Mouse (Mus musculus): Measurements from ENCODE around the gene Thap7. TPM values are rescaled to one million over a fixed set of nuclear protein-coding genes. Genes with fewer than 3 reads are reported as not detected.
"Not testable (repeated sequence)": the region's sequence is repeated elsewhere in the genome, so short reads cannot be mapped to it uniquely, and the experiment has no call there.

The Thap7 gene
- polyA plus RNA-seq, 1 experiment from 2014 or later = 47.6 TPM

GRCm38 (mm10) chr16:17510686-17511085 is 20.2 kb downstream of the Thap7 start:
- peaks cover 5% of the 10 kb centered on the region; the same call in 1 of the 2 replicates for H3K36me3 ChIP-seq (replicated peaks; ENCODE audit: control insufficient read depth, insufficient read depth, low read depth, low read length)
- no peaks in the 10 kb centered on the region for H3K4me1 ChIP-seq (ENCODE audit: control insufficient read depth, insufficient read depth, low read length)
- no peak for DNase-seq (ENCODE audit: low spot score)
- H3K27me3 ChIP-seq (ENCODE audit: control insufficient read depth, insufficient read depth, low read length) = no peaks in the 10 kb centered on the region
- no peaks in the 10 kb centered on the region for H3K9me3 ChIP-seq (replicated peaks; ENCODE audit: control insufficient read depth, low read length)
- no peak overlapping the region; the same call in 1 of the 2 replicates for H3K9ac ChIP-seq (replicated peaks; ENCODE audit: low read length)
- WGBS = 87% methylated on average over 2 of the region's 2 CpGs
- no peak overlapping the region for H3K4me3 ChIP-seq (ENCODE audit: low read depth, low read length)
- ATAC-seq (replicated peaks; ENCODE audit: insufficient number of reproducible peaks, low FRiP score, low TSS enrichment, low read depth) = no peak
- no peak overlapping the region for H3K27ac ChIP-seq (replicated peaks; ENCODE audit: low read depth, low read length)
- H3K4me2 ChIP-seq (ENCODE audit: low read depth, low read length) = no peak overlapping the region

- no peak for ATAC-seq (replicated peaks; ENCODE audit: insufficient number of reproducible peaks, low FRiP score, low TSS enrichment, low read depth)
- H3K9ac ChIP-seq (replicated peaks; ENCODE audit: low read length) = no peak overlapping the region; the same call in 1 of the 2 replicates
- no peak overlapping the region for H3K4me3 ChIP-seq (ENCODE audit: low read depth, low read length)
- no peaks in the 10 kb centered on the region for H3K9me3 ChIP-seq (replicated peaks; ENCODE audit: control insufficient read depth, low read length)
- DNase-seq (ENCODE audit: low spot score) = no peak
- H3K4me2 ChIP-seq (ENCODE audit: low read depth, low read length) = no peak overlapping the region; the same call in 1 of the 2 replicates
- peaks cover 5% of the 10 kb centered on the region; the same call in 1 of the 2 replicates for H3K36me3 ChIP-seq (replicated peaks; ENCODE audit: control insufficient read depth, insufficient read depth, low read depth, low read length)
- 97% methylated on average over 2 of the region's 2 CpGs for WGBS
- no peaks in the 10 kb centered on the region for H3K27me3 ChIP-seq (ENCODE audit: control insufficient read depth, insufficient read depth, low read length)
- H3K4me1 ChIP-seq (ENCODE audit: control insufficient read depth, insufficient read depth, low read length) = no peaks in the 10 kb centered on the region
- no peak overlapping the region for H3K27ac ChIP-seq (replicated peaks; ENCODE audit: low read depth, low read length)
Observed at GRCm38 (mm10) chr16:17510143-17510542, 20.8 kb downstream of the Thap7 start.

GRCm38 (mm10) chr16:17509240-17509597 is 21.7 kb downstream of the Thap7 start:
- no peaks in the 10 kb centered on the region for H3K9me3 ChIP-seq (replicated peaks; ENCODE audit: control insufficient read depth, low read length)
- H3K4me3 ChIP-seq (ENCODE audit: low read depth, low read length) = peak overlapping the region; percentile 77
- peak overlapping the region; percentile 78; the same call in 1 of the 2 replicates for H3K27ac ChIP-seq (replicated peaks; ENCODE audit: low read depth, low read length)
- peak; percentile 4; the same call in 1 of the 2 replicates for ATAC-seq (replicated peaks; ENCODE audit: insufficient number of reproducible peaks, low FRiP score, low TSS enrichment, low read depth)
- no peaks in the 10 kb centered on the region for H3K4me1 ChIP-seq (ENCODE audit: control insufficient read depth, insufficient read depth, low read length)
- WGBS = 13% methylated on average over 9 of the region's 9 CpGs
- H3K36me3 ChIP-seq (replicated peaks; ENCODE audit: control insufficient read depth, insufficient read depth, low read depth, low read length) = peaks cover 5% of the 10 kb centered on the region; the same call in 1 of the 2 replicates
- DNase-seq (ENCODE audit: low spot score) = peak; percentile 20
- H3K27me3 ChIP-seq (ENCODE audit: control insufficient read depth, insufficient read depth, low read length) = no peaks in the 10 kb centered on the region
- peak overlapping the region; percentile 86 for H3K9ac ChIP-seq (replicated peaks; ENCODE audit: low read length)
- H3K4me2 ChIP-seq (ENCODE audit: low read depth, low read length) = peak overlapping the region; percentile 67

- H3K36me3 ChIP-seq (replicated peaks; ENCODE audit: control insufficient read depth, insufficient read depth, low read depth, low read length) = peaks cover 5% of the 10 kb centered on the region; the same call in 1 of the 2 replicates
- H3K4me3 ChIP-seq (ENCODE audit: low read depth, low read length) = peak within 1 kb of the TSS; percentile 77
- peak within 1 kb of the TSS; percentile 78 for H3K27ac ChIP-seq (replicated peaks; ENCODE audit: low read depth, low read length)
- peak within 1 kb of the TSS; percentile 67 for H3K4me2 ChIP-seq (ENCODE audit: low read depth, low read length)
- ATAC-seq (replicated peaks; ENCODE audit: insufficient number of reproducible peaks, low FRiP score, low TSS enrichment, low read depth) (peak; percentile 95), DNase-seq (ENCODE audit: low spot score) (peak; percentile 96)
- no peaks in the 10 kb centered on the region for H3K9me3 ChIP-seq (replicated peaks; ENCODE audit: control insufficient read depth, low read length)
- H3K9ac ChIP-seq (replicated peaks; ENCODE audit: low read length) = peak within 1 kb of the TSS; percentile 86
- under 1% methylated on average over 50 of the region's 50 CpGs for WGBS
- no peaks in the 10 kb centered on the region for H3K4me1 ChIP-seq (ENCODE audit: control insufficient read depth, insufficient read depth, low read length)
- no peaks in the 10 kb centered on the region for H3K27me3 ChIP-seq (ENCODE audit: control insufficient read depth, insufficient read depth, low read length)
Observed at GRCm38 (mm10) chr16:17508546-17509239, 22.2 kb downstream of the Thap7 start, which contains the start of gene Lztr1. Gene Lztr1 (plus strand): TSS chr16:17508688.

GRCm38 (mm10) chr16:17508031-17508430 is 22.9 kb downstream of the Thap7 start:
- H3K4me1 ChIP-seq (ENCODE audit: control insufficient read depth, insufficient read depth, low read length); ATAC-seq (replicated peaks; ENCODE audit: insufficient number of reproducible peaks, low FRiP score, low TSS enrichment, low read depth); DNase-seq (ENCODE audit: low spot score); H3K9me3 ChIP-seq (replicated peaks; ENCODE audit: control insufficient read depth, low read length); H3K36me3 ChIP-seq (replicated peaks; ENCODE audit: control insufficient read depth, insufficient read depth, low read depth, low read length); H3K27me3 ChIP-seq (ENCODE audit: control insufficient read depth, insufficient read depth, low read length): not testable (repeated sequence)
- WGBS = 32% methylated on average over 3 of the region's 3 CpGs
- Histone ChIP-seq H3K4me2 (ENCODE audit: low read depth, low read length) (peak overlapping the region; percentile 67), H3K9ac (replicated peaks; ENCODE audit: low read length) (peak overlapping the region; percentile 86), H3K27ac (replicated peaks; ENCODE audit: low read depth, low read length) (0 out of 2 replicates have a peak overlapping the region, but pooled peaks have one; percentile 78), H3K4me3 (ENCODE audit: low read depth, low read length) (peak overlapping the region; percentile 77)

GRCm38 (mm10) chr16:17507018-17507552 is 23.9 kb downstream of the Thap7 start:
- Histone ChIP-seq H3K4me3 (ENCODE audit: low read depth, low read length) (no peak overlapping the region), H3K4me1 (ENCODE audit: control insufficient read depth, insufficient read depth, low read length) (no peaks in the 10 kb centered on the region), H3K36me3 (replicated peaks; ENCODE audit: control insufficient read depth, insufficient read depth, low read depth, low read length) (no peaks in the 10 kb centered on the region), H3K27ac (replicated peaks; ENCODE audit: low read depth, low read length) (no peak overlapping the region), H3K4me2 (ENCODE audit: low read depth, low read length) (no peak overlapping the region), H3K9me3 (replicated peaks; ENCODE audit: control insufficient read depth, low read length) (no peaks in the 10 kb centered on the region), H3K9ac (replicated peaks; ENCODE audit: low read length) (no peak overlapping the region), H3K27me3 (ENCODE audit: control insufficient read depth, insufficient read depth, low read length) (no peaks in the 10 kb centered on the region)
- WGBS = 80% methylated on average over 5 of the region's 5 CpGs
- ATAC-seq (replicated peaks; ENCODE audit: insufficient number of reproducible peaks, low FRiP score, low TSS enrichment, low read depth) = no peak
- DNase-seq (ENCODE audit: low spot score) = no peak

- Histone ChIP-seq H3K27me3 (ENCODE audit: control insufficient read depth, insufficient read depth, low read length) (no peaks in the 10 kb centered on the region), H3K4me3 (ENCODE audit: low read depth, low read length) (no peak overlapping the region), H3K4me2 (ENCODE audit: low read depth, low read length) (no peak overlapping the region), H3K27ac (replicated peaks; ENCODE audit: low read depth, low read length) (no peak overlapping the region), H3K4me1 (ENCODE audit: control insufficient read depth, insufficient read depth, low read length) (no peaks in the 10 kb centered on the region), H3K9ac (replicated peaks; ENCODE audit: low read length) (no peak overlapping the region), H3K9me3 (replicated peaks; ENCODE audit: control insufficient read depth, low read length) (no peaks in the 10 kb centered on the region), H3K36me3 (replicated peaks; ENCODE audit: control insufficient read depth, insufficient read depth, low read depth, low read length) (no peaks in the 10 kb centered on the region)
- ATAC-seq (replicated peaks; ENCODE audit: insufficient number of reproducible peaks, low FRiP score, low TSS enrichment, low read depth) (no peak), DNase-seq (ENCODE audit: low spot score) (no peak)
- WGBS = 80% methylated on average over 4 of the region's 4 CpGs
Observed at GRCm38 (mm10) chr16:17502681-17503080, 28.3 kb downstream of the Thap7 start.

- peak; percentile 73 for ATAC-seq (replicated peaks; ENCODE audit: insufficient number of reproducible peaks, low FRiP score, low TSS enrichment, low read depth)
- WGBS = 22% methylated on average over 10 of the region's 10 CpGs
- Histone ChIP-seq H3K27ac (replicated peaks; ENCODE audit: low read depth, low read length) (no peak overlapping the region), H3K36me3 (replicated peaks; ENCODE audit: control insufficient read depth, insufficient read depth, low read depth, low read length) (no peaks in the 10 kb centered on the region), H3K4me2 (ENCODE audit: low read depth, low read length) (no peak overlapping the region), H3K4me3 (ENCODE audit: low read depth, low read length) (no peak overlapping the region), H3K9ac (replicated peaks; ENCODE audit: low read length) (no peak overlapping the region), H3K27me3 (ENCODE audit: control insufficient read depth, insufficient read depth, low read length) (no peaks in the 10 kb centered on the region), H3K4me1 (ENCODE audit: control insufficient read depth, insufficient read depth, low read length) (no peaks in the 10 kb centered on the region), H3K9me3 (replicated peaks; ENCODE audit: control insufficient read depth, low read length) (no peaks in the 10 kb centered on the region)
- peak; percentile 19 for DNase-seq (ENCODE audit: low spot score)
Observed at GRCm38 (mm10) chr16:17499249-17499883, 31.6 kb downstream of the Thap7 start.
